Mouse (Mus musculus): ENCODE results near the gene Tbc1d14. TPM values are rescaled to one million over a fixed set of nuclear protein-coding genes. Genes with fewer than 3 reads are reported as not detected.

Tbc1d14 gene
- polyA plus RNA-seq, 1 experiment, result 50.0 TPM

DNA sequence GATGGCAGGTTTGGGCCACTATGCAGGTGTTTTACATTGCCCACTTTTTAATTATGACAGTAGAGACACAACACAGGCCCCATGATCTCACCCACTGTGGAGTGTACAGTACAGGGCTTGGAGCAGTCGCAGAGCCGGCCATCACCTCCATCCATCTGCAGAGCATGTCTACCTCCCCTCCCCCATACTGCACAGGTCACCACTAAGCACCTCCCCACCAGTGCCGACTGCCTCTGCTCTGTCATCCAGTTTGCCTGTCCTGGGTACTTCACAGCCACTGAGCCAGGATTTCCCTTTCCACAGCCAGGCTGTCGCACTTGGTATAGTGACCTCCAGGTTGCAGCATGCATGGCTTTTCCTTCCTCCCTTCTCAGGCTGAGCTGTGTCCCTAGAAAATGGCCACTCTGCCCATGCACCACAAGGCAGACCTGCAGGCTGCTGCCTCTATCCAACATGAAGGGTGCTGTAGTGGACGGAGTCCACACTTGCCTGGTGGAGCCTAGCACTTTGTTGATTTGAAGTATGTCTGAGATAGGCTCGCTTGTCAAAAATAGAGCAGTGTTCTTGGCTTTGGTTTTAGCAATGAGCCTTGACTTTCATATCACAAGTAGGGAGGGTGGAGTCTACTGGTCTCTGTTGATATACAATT is 143.2 kb downstream of the Tbc1d14 start:
- 74% methylated on average over 6 of the region's 6 CpGs for WGBS
- DNase-seq, result no peak
- no peaks in the 10 kb centered on the region for H3K4me1 ChIP-seq (ENCODE audit: control insufficient read depth, insufficient read depth, low read length)
- H3K4me3 ChIP-seq (ENCODE audit: insufficient read depth, low read depth, low read length), result no peak overlapping the region
- no peaks in the 10 kb centered on the region for H3K27me3 ChIP-seq (replicated peaks; ENCODE audit: control insufficient read depth, insufficient read depth, low read length)
- no peaks in the 10 kb centered on the region for H3K36me3 ChIP-seq (ENCODE audit: control insufficient read depth, insufficient read depth, low read length)
- TF ChIP-seq POLR2A (IDR thresholded peaks at IDR 0.05; ENCODE audit: low read depth, low read length), result no peak
- no peak for TF ChIP-seq CTCF (conservative IDR thresholded peaks at IDR 0.05; ENCODE audit: insufficient read depth, insufficient read length, low read depth, low read length)
- no peak overlapping the region for H3K27ac ChIP-seq (ENCODE audit: insufficient read depth, low read depth, low read length)

DNA sequence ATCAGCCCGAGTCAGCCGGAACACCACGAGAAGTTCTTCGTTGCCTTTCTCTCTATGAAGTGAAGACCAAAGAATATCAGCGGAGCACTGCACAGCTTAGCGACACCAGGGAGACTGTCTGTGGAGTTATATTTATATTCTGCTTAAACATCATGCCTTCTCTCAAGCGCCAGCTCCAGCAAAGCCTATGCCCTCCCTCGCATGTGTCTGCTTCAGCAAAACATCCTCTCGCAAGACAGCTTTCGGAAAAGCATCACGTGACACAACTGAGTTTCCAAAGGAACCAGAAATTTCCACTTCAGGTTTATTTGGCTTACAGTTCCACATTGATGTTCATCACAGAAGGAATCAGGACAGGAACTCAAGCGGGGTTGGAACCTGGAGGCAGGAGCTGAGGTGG is 145.2 kb downstream of the Tbc1d14 start:
- H3K27ac ChIP-seq (ENCODE audit: insufficient read depth, low read depth, low read length), result no peak overlapping the region
- no peak for DNase-seq
- no peak overlapping the region for H3K4me3 ChIP-seq (ENCODE audit: insufficient read depth, low read depth, low read length)
- TF ChIP-seq POLR2A (IDR thresholded peaks at IDR 0.05; ENCODE audit: low read depth, low read length) (no peak), CTCF (conservative IDR thresholded peaks at IDR 0.05; ENCODE audit: insufficient read depth, insufficient read length, low read depth, low read length) (no peak)
- WGBS, result 89% methylated on average over 12 of the region's 12 CpGs
- no peaks in the 10 kb centered on the region for H3K4me1 ChIP-seq (ENCODE audit: control insufficient read depth, insufficient read depth, low read length)
- H3K36me3 ChIP-seq (ENCODE audit: control insufficient read depth, insufficient read depth, low read length), result no peaks in the 10 kb centered on the region
- H3K27me3 ChIP-seq (replicated peaks; ENCODE audit: control insufficient read depth, insufficient read depth, low read length), result no peaks in the 10 kb centered on the region

GRCm38 (mm10) chr5:36446166-36446890 is 146.7 kb downstream of the Tbc1d14 start:
- Histone ChIP-seq H3K4me3 (ENCODE audit: insufficient read depth, low read depth, low read length) (no peak overlapping the region), H3K4me1 (ENCODE audit: control insufficient read depth, insufficient read depth, low read length) (no peaks in the 10 kb centered on the region), H3K36me3 (ENCODE audit: control insufficient read depth, insufficient read depth, low read length) (no peaks in the 10 kb centered on the region), H3K27ac (ENCODE audit: insufficient read depth, low read depth, low read length) (no peak overlapping the region), H3K27me3 (replicated peaks; ENCODE audit: control insufficient read depth, insufficient read depth, low read length) (no peaks in the 10 kb centered on the region)
- TF ChIP-seq POLR2A (IDR thresholded peaks at IDR 0.05; ENCODE audit: low read depth, low read length) (no peak), CTCF (conservative IDR thresholded peaks at IDR 0.05; ENCODE audit: insufficient read depth, insufficient read length, low read depth, low read length) (no peak)
- no peak for DNase-seq
- 55% methylated on average over 9 of the region's 9 CpGs for WGBS

GRCm38 (mm10) chr5:36445028-36445427 is 148.0 kb downstream of the Tbc1d14 start:
- no peak for DNase-seq
- 44% methylated on average over 8 of the region's 8 CpGs for WGBS
- no peak overlapping the region for H3K4me3 ChIP-seq (ENCODE audit: insufficient read depth, low read depth, low read length)
- H3K27me3 ChIP-seq (replicated peaks; ENCODE audit: control insufficient read depth, insufficient read depth, low read length), result no peaks in the 10 kb centered on the region
- no peak overlapping the region for H3K27ac ChIP-seq (ENCODE audit: insufficient read depth, low read depth, low read length)
- H3K36me3 ChIP-seq (ENCODE audit: control insufficient read depth, insufficient read depth, low read length), result no peaks in the 10 kb centered on the region
- TF ChIP-seq POLR2A (IDR thresholded peaks at IDR 0.05; ENCODE audit: low read depth, low read length), result no peak
- TF ChIP-seq CTCF (conservative IDR thresholded peaks at IDR 0.05; ENCODE audit: insufficient read depth, insufficient read length, low read depth, low read length), result no peak
- H3K4me1 ChIP-seq (ENCODE audit: control insufficient read depth, insufficient read depth, low read length), result no peaks in the 10 kb centered on the region

- 71% methylated on average over 4 of the region's 4 CpGs for WGBS
- TF ChIP-seq POLR2A (IDR thresholded peaks at IDR 0.05; ENCODE audit: low read depth, low read length) (no peak), CTCF (conservative IDR thresholded peaks at IDR 0.05; ENCODE audit: insufficient read depth, insufficient read length, low read depth, low read length) (no peak)
- no peak for DNase-seq
- no peaks in the 10 kb centered on the region for H3K4me1 ChIP-seq (ENCODE audit: control insufficient read depth, insufficient read depth, low read length)
- H3K4me3 ChIP-seq (ENCODE audit: insufficient read depth, low read depth, low read length), result no peak overlapping the region
- no peak overlapping the region for H3K27ac ChIP-seq (ENCODE audit: insufficient read depth, low read depth, low read length)
- no peaks in the 10 kb centered on the region for H3K27me3 ChIP-seq (replicated peaks; ENCODE audit: control insufficient read depth, insufficient read depth, low read length)
- H3K36me3 ChIP-seq (ENCODE audit: control insufficient read depth, insufficient read depth, low read length), result no peaks in the 10 kb centered on the region
These were observed 148.5 kb downstream of the Tbc1d14 start for GRCm38 (mm10) chr5:36444611-36445010.

DNA sequence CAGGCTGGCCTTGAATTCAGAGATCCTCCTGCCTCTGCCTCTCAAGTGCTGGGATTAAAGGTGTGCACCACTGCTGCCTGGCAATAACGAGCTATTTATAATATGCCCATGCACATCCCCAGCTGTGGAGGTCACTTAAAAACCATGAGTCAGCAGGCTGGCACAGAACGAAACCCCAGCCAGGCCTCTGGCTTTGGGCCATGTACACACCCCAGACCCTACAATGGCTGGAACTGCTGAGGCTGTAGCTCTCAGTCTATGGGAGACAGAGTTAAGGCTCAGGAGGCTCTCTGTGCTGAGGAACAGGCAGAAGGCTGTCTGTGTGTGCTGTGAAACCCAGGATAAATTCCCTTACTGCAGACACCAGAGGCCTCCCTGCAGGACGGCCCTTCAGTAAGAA is 152.3 kb downstream of the Tbc1d14 start:
- H3K27ac ChIP-seq (ENCODE audit: insufficient read depth, low read depth, low read length), result no peak overlapping the region
- no peak for DNase-seq
- 58% methylated on average over 3 of the region's 3 CpGs for WGBS

More for the DNA sequence above, 152.3 kb downstream of the Tbc1d14 start:
- Histone ChIP-seq H3K36me3 (ENCODE audit: control insufficient read depth, insufficient read depth, low read length) (no peaks in the 10 kb centered on the region), H3K27me3 (replicated peaks; ENCODE audit: control insufficient read depth, insufficient read depth, low read length) (no peaks in the 10 kb centered on the region), H3K4me1 (ENCODE audit: control insufficient read depth, insufficient read depth, low read length) (no peaks in the 10 kb centered on the region), H3K4me3 (ENCODE audit: insufficient read depth, low read depth, low read length) (no peak overlapping the region)
- no peak for TF ChIP-seq CTCF (conservative IDR thresholded peaks at IDR 0.05; ENCODE audit: insufficient read depth, insufficient read length, low read depth, low read length)
- TF ChIP-seq POLR2A (IDR thresholded peaks at IDR 0.05; ENCODE audit: low read depth, low read length), result no peak

Other genes starting within 250 kb of the Tbc1d14 start
- 1.9 and 2.3 TPM in 2 replicates for gene Sorcs2, start 195.1 kb downstream of the Tbc1d14 start, polyA plus RNA-seq (2012; rRNA removed)
- 30.5 and 38.4 TPM in 2 replicates for gene Grpel1, start 128.3 kb downstream of the Tbc1d14 start, polyA plus RNA-seq (2012; rRNA removed)
- 17.0 and 18.7 TPM in 2 replicates for gene Tada2b, start 109.0 kb downstream of the Tbc1d14 start, polyA plus RNA-seq (2012; rRNA removed)
- gene Ccdc96, start 108.7 kb downstream of the Tbc1d14 start, polyA plus RNA-seq (2012; rRNA removed), result 0.26 and 0.28 TPM in 2 replicates
- 22.1 and 23.1 TPM in 2 replicates for gene D5Ertd579e, start 102.7 kb upstream of the Tbc1d14 start, polyA plus RNA-seq (2012; rRNA removed)
- gene Bloc1s4, start 155.4 kb upstream of the Tbc1d14 start, polyA plus RNA-seq (2012; rRNA removed), result 15.8 and 21.1 TPM in 2 replicates
- 90.9 and 114 TPM in 2 replicates for gene Mrfap1, start 203.5 kb upstream of the Tbc1d14 start, polyA plus RNA-seq (2012; rRNA removed)
- gene Man2b2, start 237.4 kb upstream of the Tbc1d14 start, polyA plus RNA-seq (2012; rRNA removed), result 97.4 and 115 TPM in 2 replicates